Mouse (Mus musculus) brown adipose tissue, adult 24 weeks (tissue): ENCODE data around the gene Actl11. TPM values are rescaled to one million over a fixed set of nuclear protein-coding genes. Genes with fewer than 3 reads are reported as not detected.

Source experiments
- H3K27ac ChIP-seq: fragments of 200-500 bp; replicated peaks from 2 replicates; pipeline ENCODE4 v1.5.1; 2012; ENCODE audit warnings: low read depth, mild to moderate bottlenecking, low read length
- H3K4me1 ChIP-seq: fragments of 200-500 bp; 2 replicates; pipeline ENCODE4 v1.6.1; 2012; ENCODE audit warnings: low read length, mixed read lengths; ENCODE audit not compliant: control insufficient read depth, insufficient read depth, insufficient read length
- H3K4me3 ChIP-seq: fragments of 200-500 bp; 2 replicates; pipeline ENCODE4 v1.5.1; 2012; ENCODE audit warnings: low read depth, mild to moderate bottlenecking, low read length, moderate library complexity; ENCODE audit not compliant: insufficient read depth
- polyA plus RNA-seq: library from polyadenylated mRNA; stranded (reverse); fragments of >200 nt; gene quantifications from 2 replicates; pipeline ENCODE4 v1.2.4, GENCODE M21; 2012; ENCODE audit not compliant: missing spikeins, insufficient read depth, insufficient read length

Actl11 gene
- polyA plus RNA-seq, 1 experiment: not detected

- peaks cover 24% of the 10 kb centered on the region for H3K4me1 ChIP-seq
- H3K27ac ChIP-seq: peak overlapping the region; percentile 98
- no peak overlapping the region for H3K4me3 ChIP-seq
Observed at GRCm38 (mm10) chr9:107963700-107964099, 35.4 kb downstream of the Actl11 start.

- peak overlapping the region; percentile 98 for H3K27ac ChIP-seq
- peaks cover 25% of the 10 kb centered on the region for H3K4me1 ChIP-seq
- no peak overlapping the region for H3K4me3 ChIP-seq
Observed at GRCm38 (mm10) chr9:107964681-107965080, 36.4 kb downstream of the Actl11 start.

- Histone ChIP-seq H3K4me1 (peaks cover 37% of the 10 kb centered on the region), H3K27ac (peak overlapping the region; percentile 98), H3K4me3 (0 out of 2 replicates have a peak overlapping the region, but pooled peaks have one; percentile 2)
Observed at GRCm38 (mm10) chr9:107966676-107967075, 38.4 kb downstream of the Actl11 start.

- Histone ChIP-seq H3K4me1 (peaks cover 37% of the 10 kb centered on the region), H3K27ac (peak overlapping the region; percentile 88), H3K4me3 (no peak overlapping the region)
Observed at GRCm38 (mm10) chr9:107967437-107967836, 39.2 kb downstream of the Actl11 start.

- no peak overlapping the region for H3K4me3 ChIP-seq
Observed at GRCm38 (mm10) chr9:107968531-107968930, 40.3 kb downstream of the Actl11 start.

GRCm38 (mm10) chr9:107970311-107970710 is 42.0 kb downstream of the Actl11 start:
- Histone ChIP-seq H3K27ac (no peak overlapping the region), H3K4me3 (no peak overlapping the region), H3K4me1 (peaks cover 35% of the 10 kb centered on the region)

More at GRCm38 (mm10) chr9:107968531-107968930, 40.3 kb downstream of the Actl11 start:
- Histone ChIP-seq H3K4me1 (peaks cover 37% of the 10 kb centered on the region), H3K27ac (peak overlapping the region; percentile 88)

- Histone ChIP-seq H3K4me1 (peaks cover 37% of the 10 kb centered on the region), H3K4me3 (no peak overlapping the region), H3K27ac (peak overlapping the region; percentile 70)
Observed at GRCm38 (mm10) chr9:107971690-107972541, 43.6 kb downstream of the Actl11 start.

GRCm38 (mm10) chr9:107974491-107975171 is 46.4 kb downstream of the Actl11 start:
- H3K27ac ChIP-seq: peak overlapping the region; percentile 86
- peaks cover 25% of the 10 kb centered on the region for H3K4me1 ChIP-seq
- no peak overlapping the region for H3K4me3 ChIP-seq

- Histone ChIP-seq H3K4me3 (peak within 1 kb of the TSS; percentile 69), H3K4me1 (peaks cover 24% of the 10 kb centered on the region), H3K27ac (peak within 1 kb of the TSS; percentile 96)
Observed at GRCm38 (mm10) chr9:107975399-107976386, 47.4 kb downstream of the Actl11 start, which contains the start of gene Uba7. Uba7 (plus strand) TSS chr9:107975505.

- H3K27ac ChIP-seq: no peak overlapping the region
- no peak overlapping the region for H3K4me3 ChIP-seq
- peaks cover 31% of the 10 kb centered on the region for H3K4me1 ChIP-seq
Observed at GRCm38 (mm10) chr9:107978815-107979214, 50.5 kb downstream of the Actl11 start.

Other genes with a start within 250 kb of the Actl11 start
- gene Gnat1, start 248.8 kb upstream of the Actl11 start, polyA plus RNA-seq: not detected in 2 replicates
- 3.1 and 3.2 TPM in 2 replicates for gene Sema3f, start 218.0 kb upstream of the Actl11 start, polyA plus RNA-seq
- 37.4 and 47.2 TPM in 2 replicates for gene Rbm5, start 157.5 kb upstream of the Actl11 start, polyA plus RNA-seq
- gene Rbm6, start 55.2 kb upstream of the Actl11 start, polyA plus RNA-seq: 17.6 and 20.0 TPM in 2 replicates
- gene Mon1a, start 40.3 kb upstream of the Actl11 start, polyA plus RNA-seq: 12.6 and 14.3 TPM in 2 replicates
- gene Mst1r, start 21.6 kb upstream of the Actl11 start, polyA plus RNA-seq: 0.36 and 1.4 TPM in 2 replicates
- gene Camkv, start 7.2 kb downstream of the Actl11 start, polyA plus RNA-seq: not detected in 2 replicates
- not detected in 2 replicates for gene Traip, start 21.7 kb downstream of the Actl11 start, polyA plus RNA-seq
- 7.0 and 13.8 TPM in 2 replicates for gene Uba7, start 47.0 kb downstream of the Actl11 start, polyA plus RNA-seq
- not detected in 2 replicates for gene Gm20661, start 54.6 kb downstream of the Actl11 start, polyA plus RNA-seq
- gene Inka1, start 57.4 kb downstream of the Actl11 start, polyA plus RNA-seq: 5.1 and 5.5 TPM in 2 replicates
- gene Cdhr4, start 64.0 kb downstream of the Actl11 start, polyA plus RNA-seq: not detected in 2 replicates
- gene Gm20662, start 67.9 kb downstream of the Actl11 start, polyA plus RNA-seq: not detected in 2 replicates
- 14.7 and 20.7 TPM in 2 replicates for gene Ip6k1, start 74.0 kb downstream of the Actl11 start, polyA plus RNA-seq
- 8.2 and 11.1 TPM in 2 replicates for gene Gmppb, start 120.8 kb downstream of the Actl11 start, polyA plus RNA-seq
- gene Amigo3, start 124.7 kb downstream of the Actl11 start, polyA plus RNA-seq: 0.40 and 0.88 TPM in 2 replicates
- gene Mst1, start 152.0 kb downstream of the Actl11 start, polyA plus RNA-seq: not detected in 2 replicates
- gene Rnf123, start 154.9 kb downstream of the Actl11 start, polyA plus RNA-seq: 40.0 TPM in 2 replicates
- 41.1 and 58.6 TPM in 2 replicates for gene Apeh, start 166.1 kb downstream of the Actl11 start, polyA plus RNA-seq